Mouse (Mus musculus) kidney, adult 18-20 months (tissue): Measurements from ENCODE around the gene Med13l.

Experiments used
- DNase-seq: peaks from one replicate; pipeline ENCODE4 v3.0.0; 2021

Gene Med13l

DNA sequence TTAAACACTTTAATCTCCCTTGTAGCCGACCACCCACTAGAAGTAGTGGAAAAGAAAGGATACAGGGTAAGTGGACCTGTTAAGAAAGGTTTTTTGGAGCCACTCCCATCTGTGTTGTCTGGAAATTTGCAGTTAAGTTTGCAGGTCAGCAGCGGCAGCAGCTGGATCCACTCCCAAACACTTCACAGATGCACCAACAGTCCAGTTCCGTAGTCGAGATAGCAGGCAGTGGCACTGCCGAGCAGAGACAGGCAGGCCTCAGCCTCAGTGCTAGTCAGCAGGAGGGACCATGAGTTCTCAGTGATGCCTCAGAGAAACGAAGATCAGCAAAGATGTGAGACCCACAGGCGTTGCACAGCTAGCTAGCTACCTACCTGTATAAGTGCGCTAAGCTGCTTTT, 104.5 kb downstream of the Med13l start:
- DNase-seq: no peak

DNA sequence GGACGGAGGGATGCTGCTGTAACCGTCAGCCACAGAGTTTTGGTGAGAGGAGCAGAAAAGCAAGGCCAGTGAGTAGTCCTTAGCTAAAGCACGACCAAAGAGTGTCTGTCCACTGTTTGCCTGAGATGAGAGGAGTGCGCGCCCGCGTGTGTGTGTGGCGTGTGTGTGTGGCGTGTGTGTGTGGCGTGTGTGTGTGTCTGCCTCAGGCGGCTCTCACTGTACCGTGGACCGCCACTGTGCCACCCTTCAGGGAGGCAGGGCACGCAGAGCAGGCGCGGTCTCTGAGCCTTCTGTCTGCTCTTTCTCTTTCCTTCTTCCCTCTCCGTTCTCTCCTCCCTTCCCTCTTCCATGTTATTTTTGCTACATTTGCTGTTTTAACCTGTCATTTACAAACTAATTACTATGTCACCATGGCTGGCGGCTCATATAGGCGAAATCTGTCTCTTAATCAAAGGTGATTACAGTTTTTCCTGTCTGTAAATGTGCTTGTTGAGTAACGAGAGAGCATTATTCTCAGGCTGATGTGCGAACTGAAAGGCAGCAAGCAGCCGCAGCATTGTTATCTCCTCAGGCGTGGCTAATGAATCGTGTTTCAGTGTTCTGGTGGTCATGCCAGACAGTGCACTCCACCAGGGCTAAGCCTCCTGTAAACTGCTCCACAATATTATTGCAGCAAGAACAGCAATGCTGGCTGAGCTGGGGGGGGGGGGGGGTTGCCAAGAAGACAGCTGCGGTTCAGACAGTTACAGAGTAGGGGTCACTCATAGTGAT, 106.1 kb downstream of the Med13l start:
- no peak for DNase-seq

DNA sequence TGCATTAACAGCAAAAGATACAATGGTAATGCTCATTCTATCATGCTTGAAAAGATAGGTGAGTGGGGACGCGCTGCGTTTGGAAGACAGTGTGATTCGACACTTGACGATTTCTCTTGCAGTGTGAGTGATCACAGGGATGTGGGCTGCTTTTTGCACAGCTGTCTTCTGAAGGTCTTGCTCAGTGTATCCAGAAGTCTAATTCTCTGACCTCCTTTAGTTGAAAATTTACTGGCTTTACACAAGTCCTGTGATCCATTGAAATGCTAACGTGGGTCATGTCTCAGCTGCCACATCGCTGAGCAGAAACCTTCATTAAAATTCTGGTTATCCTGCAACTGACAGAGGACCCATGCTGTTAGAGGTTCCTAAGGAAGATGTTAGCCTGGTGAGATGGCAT, 107.4 kb downstream of the Med13l start:
- DNase-seq: no peak

DNA sequence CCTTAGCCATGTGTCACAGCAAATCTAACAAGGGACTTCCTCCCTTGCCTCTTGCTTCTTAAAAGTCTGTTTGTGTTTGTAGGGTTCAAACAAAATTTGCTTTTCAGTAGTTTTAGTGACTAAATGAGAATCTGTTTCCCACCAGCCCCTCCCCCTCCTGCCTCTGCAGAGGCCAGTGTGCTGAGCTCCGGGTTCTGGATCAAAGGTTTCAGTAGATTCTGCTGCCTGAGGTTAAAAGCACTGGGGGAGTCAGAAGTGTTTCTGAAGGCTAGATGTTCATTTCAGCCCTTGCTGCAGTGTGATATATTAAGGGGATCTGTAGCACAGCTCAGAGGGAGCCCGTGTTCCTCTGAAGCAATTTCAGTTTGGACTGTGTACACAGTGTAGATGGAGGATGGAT, 108.5 kb downstream of the Med13l start:
- DNase-seq: no peak

DNA sequence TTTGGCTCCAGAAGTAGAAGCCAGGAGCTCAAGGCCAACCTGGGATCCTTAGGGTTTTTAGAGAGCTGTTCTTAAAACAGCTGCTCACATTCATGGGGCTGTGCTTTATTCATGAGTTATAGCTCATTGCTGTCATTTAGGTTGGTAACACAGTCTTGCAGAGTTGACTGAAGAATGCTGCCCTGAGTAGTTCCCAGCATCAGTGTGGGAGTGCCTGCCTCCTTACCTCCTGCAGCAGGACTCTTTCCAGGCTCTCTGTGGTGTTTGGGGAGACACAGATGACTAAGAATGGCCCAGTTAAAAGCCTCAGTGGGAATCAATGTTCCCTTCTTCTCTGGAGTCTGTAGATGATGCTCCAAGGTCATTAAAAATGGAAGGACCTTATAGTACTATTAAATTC, 111.6 kb downstream of the Med13l start:
- DNase-seq: no peak

DNA sequence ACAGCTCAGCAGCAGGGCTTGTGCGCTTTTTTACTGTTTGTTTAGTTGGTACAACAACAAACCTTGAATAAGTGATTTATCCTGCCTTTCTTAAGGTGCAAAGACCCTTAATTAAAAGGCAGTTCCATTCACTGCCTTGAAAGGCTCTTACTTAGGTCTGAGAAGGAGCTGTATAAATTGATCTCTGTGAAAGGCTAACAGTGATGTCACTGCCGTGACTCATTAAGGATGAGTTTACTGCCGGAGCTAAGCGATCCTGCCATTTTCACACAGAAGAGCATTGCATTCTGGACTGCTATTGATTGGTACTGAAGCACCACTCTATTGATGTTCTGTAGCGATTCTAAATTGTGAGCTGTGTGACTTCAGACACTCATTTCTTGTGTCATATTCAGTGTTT, 113.4 kb downstream of the Med13l start:
- no peak for DNase-seq

DNA sequence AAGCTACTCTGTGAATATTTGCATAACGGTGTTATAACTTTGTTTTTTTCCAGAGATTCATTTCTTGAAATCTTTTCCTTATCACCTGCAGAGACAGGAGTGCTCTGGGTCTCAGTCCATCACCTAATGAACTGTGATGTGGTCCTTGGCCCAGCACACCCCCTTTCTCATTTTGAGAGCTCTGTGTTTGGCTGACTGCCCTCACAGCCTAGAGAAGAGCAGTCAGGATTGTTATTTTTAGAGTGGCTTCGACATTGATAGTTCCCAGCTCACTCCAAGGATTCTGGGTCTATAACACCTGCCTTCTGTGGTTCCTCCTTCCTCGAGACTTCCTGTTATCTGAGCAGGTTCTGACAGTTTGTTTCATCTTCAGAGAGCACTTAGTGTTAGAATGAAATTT, 113.8 kb downstream of the Med13l start:
- DNase-seq: no peak

DNA sequence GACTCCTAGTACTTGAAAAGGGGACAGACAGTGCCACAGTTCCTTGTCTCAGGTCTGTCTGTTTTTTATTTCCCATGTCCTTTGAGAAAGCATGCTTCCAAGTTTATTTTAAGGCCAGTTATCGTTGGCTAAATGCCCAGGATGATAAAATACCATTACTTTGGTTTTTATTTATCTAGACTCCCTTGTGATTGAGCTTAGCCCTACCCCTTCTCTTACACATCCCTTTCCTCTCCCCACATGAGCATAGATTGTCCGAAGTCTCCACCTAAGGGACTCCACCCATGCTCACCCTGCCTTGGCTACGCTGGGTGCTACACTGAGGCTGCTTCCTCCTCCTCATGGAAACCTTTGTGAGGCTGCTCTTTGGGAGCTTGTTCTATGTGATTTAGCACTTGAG, 115.2 kb downstream of the Med13l start:
- no peak for DNase-seq

DNA sequence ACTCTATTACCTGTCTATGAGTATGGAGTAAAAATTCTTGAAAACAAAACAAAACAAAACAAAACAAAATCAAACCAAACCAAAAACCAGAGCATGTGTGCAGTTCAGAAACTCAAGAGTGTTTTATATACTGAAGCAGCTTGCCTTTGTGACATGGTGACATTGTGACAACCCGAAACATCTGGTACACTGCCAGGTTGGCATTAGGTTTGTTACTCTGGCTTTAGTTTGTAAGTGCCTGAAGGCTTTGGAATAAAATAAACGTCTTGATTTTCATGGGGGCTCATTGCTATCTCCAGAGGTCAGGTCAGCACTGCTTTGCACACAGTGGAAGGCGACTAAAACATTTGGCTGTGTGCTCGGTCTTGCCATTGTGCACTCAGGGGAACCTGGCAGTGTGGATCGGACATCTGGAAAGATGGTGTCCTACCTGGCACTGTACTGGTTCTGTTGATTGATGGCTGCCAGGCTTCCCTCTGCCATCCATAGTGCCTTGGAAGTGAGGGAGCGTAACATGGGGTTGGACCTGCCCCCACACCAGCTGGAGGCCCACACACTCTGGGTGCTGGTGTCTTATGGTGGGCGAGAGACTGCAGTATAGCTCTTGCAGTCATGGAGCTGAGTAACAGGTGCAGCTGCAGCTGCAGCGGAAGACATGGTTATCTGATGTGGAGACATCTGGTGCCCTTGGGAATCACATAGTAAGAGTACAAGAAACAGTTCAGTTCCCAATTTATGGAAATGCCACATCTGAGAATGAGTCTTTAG, 115.9 kb downstream of the Med13l start:
- no peak for DNase-seq

DNA sequence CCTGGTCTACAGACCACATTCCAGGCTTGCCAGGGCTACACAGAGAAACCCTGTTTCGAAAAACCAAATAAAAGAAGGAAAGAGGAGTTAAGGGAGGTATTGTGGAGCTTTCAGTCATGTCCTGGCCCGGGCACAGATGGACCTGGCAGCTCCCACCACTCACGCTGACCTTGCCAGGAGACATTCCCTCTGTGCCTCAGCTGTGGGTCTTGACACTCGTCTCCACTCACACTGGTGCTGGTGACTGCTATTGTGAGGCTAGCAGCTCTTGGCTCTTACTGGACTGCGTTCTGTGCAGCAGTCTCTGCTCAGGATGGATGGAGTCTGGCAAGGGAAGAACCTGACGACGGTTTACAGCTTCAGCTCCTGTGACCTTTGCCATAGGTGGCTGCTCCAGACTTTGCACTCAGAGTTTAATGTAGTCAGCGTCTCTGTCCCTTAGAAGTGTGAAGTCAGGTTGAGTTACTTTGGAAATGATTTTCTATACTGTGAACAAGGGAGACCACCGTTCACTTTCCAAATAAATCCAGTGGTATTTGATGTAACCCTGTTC, 118.9 kb downstream of the Med13l start:
- DNase-seq: peak; percentile 40

DNA sequence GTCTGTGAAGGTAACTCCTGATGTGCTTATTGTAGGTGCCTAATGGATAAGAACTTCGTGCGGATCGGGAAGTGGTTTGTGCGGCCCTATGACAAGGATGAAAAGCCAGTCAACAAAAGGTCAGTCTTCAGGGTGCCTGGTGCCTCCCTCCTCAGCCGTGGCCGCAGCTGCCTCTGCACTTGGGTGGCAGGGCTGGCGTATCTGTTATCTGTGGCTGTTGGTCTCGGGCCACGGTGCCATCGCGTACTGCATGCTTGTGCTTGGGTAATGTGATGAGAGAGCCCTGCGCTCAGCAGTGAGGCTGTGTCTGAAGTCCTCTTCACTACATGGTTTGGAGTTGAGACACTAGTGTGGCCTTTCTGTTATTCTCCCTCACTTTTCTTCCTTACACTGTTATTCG, 120.4 kb downstream of the Med13l start:
- DNase-seq: no peak

DNA sequence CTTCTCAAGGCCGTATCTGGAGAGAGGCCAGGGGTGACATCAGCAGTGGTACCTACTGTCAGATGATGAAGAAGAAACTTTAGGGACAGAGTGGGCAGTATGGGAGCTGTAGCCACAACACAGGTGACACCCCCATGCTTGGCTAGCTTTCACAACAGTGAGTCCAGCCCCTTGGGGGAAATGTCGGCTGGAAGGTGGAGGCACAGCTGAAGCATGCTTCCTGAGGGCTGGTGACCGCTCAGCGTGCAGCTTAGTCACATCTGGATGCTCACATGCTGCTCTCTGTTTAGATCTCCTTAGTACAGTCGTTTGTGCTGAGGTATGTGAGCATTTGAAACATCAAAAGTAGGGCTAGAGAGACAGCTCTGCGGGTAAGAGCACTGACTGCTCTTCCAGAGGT, 121.5 kb downstream of the Med13l start:
- DNase-seq: no peak

DNA sequence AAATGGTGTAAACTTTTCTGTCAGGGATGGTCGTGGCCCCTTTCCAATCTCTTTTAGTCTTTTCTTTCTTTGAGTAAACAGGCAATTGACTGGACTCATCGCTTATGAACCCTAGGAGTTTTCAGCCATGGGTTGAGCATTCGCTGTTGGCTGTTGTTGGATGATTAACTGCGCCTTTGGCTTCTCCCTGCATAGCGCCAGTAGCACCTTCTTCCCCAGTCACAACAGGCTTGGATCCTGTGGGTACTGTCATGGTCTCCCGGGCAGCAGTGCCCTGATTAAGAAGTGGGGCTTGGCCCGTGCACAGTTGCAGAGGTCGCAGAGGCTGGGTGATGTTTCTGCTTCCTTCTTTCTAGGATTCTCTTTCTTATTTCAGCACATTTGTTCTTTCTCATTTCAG, 124.7 kb downstream of the Med13l start:
- DNase-seq: no peak

DNA sequence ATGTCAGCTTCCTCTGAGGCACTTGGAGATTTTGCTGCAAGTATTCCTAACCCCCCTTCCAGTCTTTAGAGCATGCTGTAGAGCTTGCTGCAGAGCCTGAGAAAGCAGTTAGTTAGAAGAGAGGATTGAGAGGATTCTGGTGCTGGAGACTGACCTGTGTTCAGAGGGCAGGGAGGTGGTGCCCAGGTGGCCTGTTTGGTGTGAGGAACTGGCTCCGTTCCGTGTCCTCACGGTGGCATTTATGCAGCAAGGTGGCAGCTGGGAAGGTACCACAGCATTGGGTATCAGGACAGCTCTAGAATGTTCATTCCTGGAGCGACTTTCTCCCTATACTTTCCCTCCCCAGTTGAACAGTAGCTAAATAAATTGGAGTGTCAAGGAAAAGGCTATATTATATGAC, 125.5 kb downstream of the Med13l start:
- DNase-seq: no peak

DNA sequence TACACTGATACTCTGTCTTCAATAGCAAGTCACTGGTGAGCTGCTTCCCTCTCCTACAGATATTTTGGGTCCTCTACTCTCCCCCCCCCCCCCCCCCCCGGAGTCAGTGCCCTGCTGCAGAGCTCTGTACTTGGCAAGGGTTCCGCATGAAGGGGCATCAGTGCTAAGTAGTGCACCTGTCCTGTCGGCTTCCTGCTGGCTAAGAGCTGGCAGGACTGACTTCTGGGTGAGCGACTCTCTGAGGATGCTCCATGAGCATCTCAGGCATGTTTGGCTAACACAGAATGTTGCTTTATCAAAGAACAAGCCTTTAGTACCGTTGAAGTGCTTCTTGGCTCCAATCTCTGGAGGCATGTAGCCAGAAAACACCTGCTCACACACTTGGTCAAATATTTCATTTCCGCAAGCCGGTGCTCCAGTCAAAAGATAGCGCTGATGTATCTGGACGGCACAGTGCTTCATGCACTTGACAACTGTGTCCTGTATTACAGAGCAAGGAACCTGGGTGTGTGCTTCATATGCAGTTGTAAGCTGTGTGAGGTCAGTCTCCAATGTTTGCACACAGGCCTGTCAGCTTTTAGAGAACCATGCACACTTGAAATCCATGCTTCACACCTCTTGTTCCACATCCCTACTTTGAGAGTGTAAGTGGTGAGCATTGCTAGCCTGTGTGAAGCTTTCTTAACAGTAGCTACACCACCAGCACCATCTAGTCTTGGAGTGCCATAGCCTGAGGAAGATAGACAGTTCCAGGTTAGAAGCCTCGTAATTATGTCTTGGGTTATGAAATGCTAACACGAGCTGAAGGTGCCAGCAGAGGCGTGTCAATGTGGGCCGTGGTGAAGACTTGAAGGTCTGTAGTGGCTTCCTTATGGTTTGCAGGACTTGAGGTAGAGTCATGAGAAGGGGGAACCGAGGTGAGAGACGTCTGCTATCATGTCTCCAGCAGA, 128.7 kb downstream of the Med13l start:
- DNase-seq: no peak

DNA sequence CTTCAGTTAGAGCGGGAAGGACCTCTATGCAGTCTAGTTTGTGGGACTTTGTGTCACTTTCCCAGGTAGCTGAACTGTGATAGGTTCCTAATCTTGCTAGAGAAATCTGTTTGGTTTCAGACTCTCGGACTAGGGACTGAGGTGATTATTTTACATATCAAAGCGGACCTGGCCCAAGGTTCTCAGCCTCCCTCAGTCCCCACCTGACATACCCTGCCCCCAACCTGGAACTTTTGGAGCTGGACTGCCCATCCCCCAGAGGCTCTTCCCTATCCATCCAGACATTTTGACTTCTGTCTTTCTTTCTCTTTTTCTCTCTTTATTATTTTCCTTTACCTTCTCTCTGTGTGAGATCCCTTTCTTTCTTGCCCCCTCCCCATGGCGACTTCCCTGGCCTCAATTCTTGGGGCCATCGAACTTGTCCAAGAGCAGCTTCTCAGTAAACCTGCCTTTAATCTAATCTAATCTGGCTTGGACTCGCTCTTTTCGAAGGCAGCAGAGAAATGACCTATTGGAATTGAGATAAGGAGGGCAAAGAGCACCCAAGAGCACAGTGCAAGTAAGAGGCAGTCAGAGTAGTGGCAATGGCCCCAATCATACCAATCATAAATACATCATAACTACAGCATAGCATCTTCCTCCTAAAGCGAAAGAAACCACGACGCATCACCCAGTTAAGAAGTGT, 130.7 kb downstream of the Med13l start:
- no peak for DNase-seq

DNA sequence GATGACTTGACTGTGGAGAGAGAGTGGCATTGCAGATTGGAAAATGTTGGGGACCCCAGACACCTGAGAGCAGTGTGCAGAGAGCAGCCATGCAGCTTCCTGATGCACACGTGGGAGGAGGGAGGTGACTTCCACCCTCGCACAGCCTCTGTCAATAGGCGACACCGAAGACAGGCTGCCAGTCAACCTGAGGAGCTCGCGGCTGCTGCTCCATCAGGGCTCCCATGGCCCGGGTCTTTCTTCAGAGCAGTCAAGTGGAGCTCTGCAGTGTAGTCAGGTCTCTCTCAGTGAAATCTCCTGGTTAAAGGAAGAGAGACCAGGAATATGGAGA, 131.2 kb downstream of the Med13l start:
- no peak for DNase-seq

DNA sequence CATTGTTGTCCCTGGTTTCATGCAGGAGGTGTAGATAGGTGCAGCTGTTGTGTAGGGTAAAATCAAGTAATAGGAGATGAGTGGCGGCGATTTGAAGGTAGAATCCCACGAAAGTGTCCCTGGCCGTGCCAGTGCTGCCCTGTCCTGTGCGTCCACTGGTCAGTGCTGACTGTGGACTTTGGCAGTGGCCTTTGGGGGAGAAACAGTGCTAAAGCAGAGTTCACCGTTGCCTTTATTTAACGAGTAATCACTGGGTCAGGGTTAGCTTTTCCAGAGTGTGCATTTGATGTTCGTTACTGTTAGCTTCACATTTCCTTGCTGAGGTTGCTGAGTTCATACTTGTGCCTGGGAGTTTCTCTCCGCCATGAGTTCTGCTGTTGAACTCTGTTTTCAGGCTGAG, 133.5 kb downstream of the Med13l start:
- DNase-seq: peak; percentile 44

DNA sequence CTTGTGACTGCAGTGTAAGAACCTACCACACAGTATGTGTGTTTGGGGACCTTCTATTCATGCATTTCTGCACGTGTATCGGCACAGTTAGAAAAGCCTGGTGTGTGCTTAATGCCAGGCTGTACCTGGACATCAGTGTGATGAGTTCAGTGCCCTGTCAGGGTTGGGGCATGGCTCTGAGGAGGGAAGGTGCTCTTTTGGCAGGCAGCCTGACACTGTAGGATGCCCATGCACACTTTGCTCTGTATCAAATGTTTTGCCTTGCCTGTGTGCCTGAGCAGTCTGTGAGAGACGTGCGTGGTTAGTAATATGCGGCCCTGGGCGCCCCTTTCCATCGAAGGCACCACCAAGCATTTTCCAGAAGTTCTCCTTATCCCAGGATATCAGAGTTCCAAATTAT, 136.6 kb downstream of the Med13l start:
- no peak for DNase-seq

DNA sequence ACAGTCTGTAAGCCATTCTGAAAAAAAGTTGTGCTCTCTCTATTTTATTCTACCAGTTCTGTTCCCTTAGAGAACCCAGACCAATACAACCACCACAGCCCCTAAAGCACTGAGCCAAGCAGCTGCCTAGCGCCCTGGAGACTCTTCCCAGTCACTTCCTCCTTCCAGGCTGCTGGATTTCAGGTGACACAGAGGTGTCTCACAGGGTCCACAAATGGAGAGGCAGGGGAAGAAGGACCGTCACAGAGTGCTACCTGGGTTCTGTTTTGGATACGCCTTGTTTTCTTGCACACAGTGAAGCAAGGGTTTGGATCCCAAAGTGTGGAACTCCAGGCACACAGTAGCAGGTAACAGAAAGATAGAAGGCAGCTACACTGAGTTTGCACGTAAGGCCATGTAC, 140.5 kb downstream of the Med13l start:
- no peak for DNase-seq

DNA sequence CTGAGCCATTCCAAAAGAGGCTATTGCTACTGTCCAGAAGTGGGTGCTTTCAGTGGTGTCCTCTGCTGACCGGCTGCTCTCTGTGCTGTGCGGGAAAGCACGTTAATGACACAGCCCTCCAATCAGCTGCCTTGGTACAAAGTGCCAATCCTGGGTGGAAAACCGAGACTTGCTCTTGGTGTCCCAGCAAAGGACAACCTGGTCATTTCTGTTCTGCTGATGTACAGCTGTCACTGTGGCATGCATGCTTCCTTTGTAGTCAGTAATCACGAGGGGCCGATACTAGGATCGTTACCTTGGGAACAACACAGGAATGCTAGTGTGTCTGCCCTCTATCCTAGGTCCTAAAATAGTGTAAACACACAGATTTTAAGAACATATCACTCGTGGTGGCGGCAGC, 142.2 kb downstream of the Med13l start:
- no peak for DNase-seq

DNA sequence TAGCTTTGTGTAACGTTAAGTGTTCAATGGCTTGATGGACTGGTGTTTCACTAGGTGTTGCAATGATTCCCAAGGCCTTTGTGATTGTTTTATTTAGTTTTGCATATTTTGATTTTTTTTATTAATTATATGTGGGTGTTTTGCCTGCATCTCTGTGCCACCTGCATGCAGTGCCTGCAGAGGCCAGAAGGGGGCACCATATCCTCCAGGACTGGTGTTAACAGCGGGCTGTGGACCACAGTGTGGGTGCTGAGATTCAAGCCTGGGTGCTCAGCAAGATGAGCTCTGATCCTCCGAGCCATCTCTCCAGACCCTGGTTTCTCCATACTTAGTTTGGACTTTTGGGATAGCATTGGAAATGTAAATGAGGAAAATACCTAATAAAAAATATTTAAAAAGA, 143.7 kb downstream of the Med13l start:
- peak; percentile 37 for DNase-seq

DNA sequence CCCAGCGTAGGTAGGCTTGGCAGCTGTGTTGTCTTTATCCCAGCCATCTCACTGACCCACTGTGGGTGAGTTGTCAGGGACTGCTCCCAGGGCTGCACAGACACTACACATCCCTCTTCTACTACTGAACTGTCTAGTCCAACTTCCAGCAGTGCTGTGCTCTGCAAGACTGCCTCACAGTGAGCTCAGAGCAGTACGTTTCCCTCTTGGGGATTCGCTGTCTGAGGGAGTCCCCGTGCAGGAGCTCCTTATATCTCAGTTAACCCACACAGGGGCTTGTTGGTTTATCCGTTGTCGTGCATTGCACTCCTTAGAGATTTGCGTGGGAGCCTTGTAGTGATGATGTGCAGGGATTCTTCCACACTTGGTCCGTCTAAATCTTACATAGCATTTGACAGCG, 144.5 kb downstream of the Med13l start:
- no peak for DNase-seq
